Mouse (Mus musculus) spleen, postnatal 36 days (tissue): ENCODE data around the gene Fam13a.

ENCODE experiments used
- DNase-seq, 2 experiments: peaks; one replicate each; pipeline ENCODE4 v3.0.0; 2022; ENCODE audit warnings: low spot score in 2 of 2, mixed read lengths in 1 of 2

Fam13a gene

GRCm38 (mm10) chr6:59024164-59024724 lies at the start of gene Fam13a:
Gene Fam13a (minus strand): TSS chr6:59024549.
- DNase-seq = peak; percentile 22 to 41

- DNase-seq = no peak
These were observed 48.0 kb upstream of the Fam13a start for GRCm38 (mm10) chr6:59072096-59073060.

GRCm38 (mm10) chr6:59071691-59072090 lies 47.3 kb upstream of the Fam13a start:
- DNase-seq = no peak

- DNase-seq = no peak
These were observed 43.8 kb upstream of the Fam13a start for GRCm38 (mm10) chr6:59068187-59068586.

GRCm38 (mm10) chr6:59064440-59064839 lies 40.1 kb upstream of the Fam13a start:
- DNase-seq = no peak

GRCm38 (mm10) chr6:59053232-59053631 lies 28.9 kb upstream of the Fam13a start:
- no peak for DNase-seq

- no peak for DNase-seq
These were observed 15.4 kb upstream of the Fam13a start for GRCm38 (mm10) chr6:59039719-59040118.

- no peak for DNase-seq
These were observed 8.4 kb upstream of the Fam13a start for GRCm38 (mm10) chr6:59032748-59033147.

- no peak for DNase-seq
These were observed 7.2 kb upstream of the Fam13a start for GRCm38 (mm10) chr6:59031539-59031938.

- DNase-seq = no peak
These were observed 6.3 kb upstream of the Fam13a start for GRCm38 (mm10) chr6:59030667-59031066.

GRCm38 (mm10) chr6:59030037-59030436 lies 5.7 kb upstream of the Fam13a start:
- DNase-seq = no peak

- DNase-seq = no peak
These were observed 4.5 kb upstream of the Fam13a start for GRCm38 (mm10) chr6:59028871-59029270.

- DNase-seq = no peak
These were observed 457 bp upstream of the Fam13a start for GRCm38 (mm10) chr6:59024806-59025205.

GRCm38 (mm10) chr6:59023455-59024163 lies 740 bp downstream of the Fam13a start:
- no peak for DNase-seq

GRCm38 (mm10) chr6:59022621-59023020 lies 1.7 kb downstream of the Fam13a start:
- DNase-seq = no peak

- DNase-seq = peak; percentile 18 to 29
These were observed 4.0 kb downstream of the Fam13a start for GRCm38 (mm10) chr6:59020346-59020745.

GRCm38 (mm10) chr6:59019847-59020246 lies 4.5 kb downstream of the Fam13a start:
- DNase-seq = no peak

- DNase-seq = no peak
These were observed 8.0 kb downstream of the Fam13a start for GRCm38 (mm10) chr6:59016336-59016832.

- DNase-seq = no peak
These were observed 9.6 kb downstream of the Fam13a start for GRCm38 (mm10) chr6:59014760-59015159.

- no peak for DNase-seq
These were observed 10.1 kb downstream of the Fam13a start for GRCm38 (mm10) chr6:59014088-59014759.

GRCm38 (mm10) chr6:59010792-59011191 lies 13.6 kb downstream of the Fam13a start:
- DNase-seq = no peak

GRCm38 (mm10) chr6:59004630-59005029 lies 19.7 kb downstream of the Fam13a start:
- DNase-seq = no peak
